Comparison of ENCODE assay signal across 12 mouse cellular contexts in genomic region chr11:103677042-103677441, GRCm38 (mm10). TPM values are rescaled to one million over a fixed set of nuclear protein-coding genes. Genes with fewer than 3 reads are reported as not detected.
A peak's percentile ranks its signal among the peaks of the same experiment; 100 is the strongest.
DNase-seq lines count a peak whose midpoint lies in the region; ATAC-seq and TF ChIP-seq lines count a peak whose summit lies in the region.
"Not testable (repeated sequence)": the region's sequence is repeated elsewhere in the genome, so short reads cannot be mapped to it uniquely, and the experiment has no call there.
"Had no signal": no experiment of that assay in that cellular context is flagged by ENCODE, and none has a peak within 500 bp of the region (broad histone marks: within the 10 kb centered on the region; RNA-seq: fewer than 3 reads in every experiment).

No protein-coding gene starts in this region.

- WGBS in kidney, adult 2 months = 22% methylated on average over 2 of the region's 2 CpGs
- WGBS in liver, embryonic 12.5 days (ENCODE audit: insufficient replicate concordance) = 46% methylated on average over 2 of the region's 2 CpGs

- H3K36me3 ChIP-seq in kidney, adult 2 months (ENCODE audit: control insufficient read depth, insufficient read depth, low read length) = not testable (repeated sequence)
- peaks cover 53% of the 10 kb centered on the region for H3K36me3 ChIP-seq in liver, embryonic 12.5 days

- intact Hi-C loops in gastrocnemius, postnatal 14 days (cut with DNase I; ENCODE audit: low total_unique reads) = not testable (repeated sequence)

- not testable (repeated sequence) for TF ChIP-seq POLR2A in kidney, adult 2 months (IDR thresholded peaks at IDR 0.05; ENCODE audit: low read depth, low read length)

- H3K4me1 ChIP-seq in kidney, adult 2 months (ENCODE audit: control insufficient read depth, insufficient read depth, low read length); liver, embryonic 12.5 days: not testable (repeated sequence)

- peak; percentile 63 for TF ChIP-seq CTCF in kidney, adult 2 months (conservative IDR thresholded peaks at IDR 0.05; ENCODE audit: insufficient read depth, insufficient read length, low read depth, low read length)

- H3K9me3 ChIP-seq in liver, embryonic 12.5 days (replicated peaks) = not testable (repeated sequence)

- H3K4me2 ChIP-seq in liver, embryonic 12.5 days = not testable (repeated sequence)

- not testable (repeated sequence) for H3K27ac ChIP-seq in kidney, adult 2 months (ENCODE audit: insufficient read depth, low read depth, low read length); liver, embryonic 12.5 days

- not testable (repeated sequence) for H3K9ac ChIP-seq in liver, embryonic 12.5 days

- not testable (repeated sequence) for H3K4me3 ChIP-seq in kidney, adult 2 months (ENCODE audit: insufficient read depth, low read depth, low read length); liver, embryonic 12.5 days

- DNase-seq in CD8-positive naive resting alpha-beta T cell, adult 2 months (ENCODE audit: low read depth in 2 of 2, low spot score in 2 of 2) = peak; percentile 11 to 39
- peak; percentile 77 for DNase-seq in adrenal gland, postnatal 10 days
- DNase-seq in cerebellum, postnatal 36 days = peak; percentile 43 to 52
- peak; percentile 38 for DNase-seq in gastrocnemius, postnatal 14 days
- peak; percentile 72 for DNase-seq in kidney, adult 2 months
- DNase-seq in testis, postnatal 10 days (ENCODE audit: low spot score) = peak; percentile 66

- not testable (repeated sequence) for H3K27me3 ChIP-seq in kidney, adult 2 months (replicated peaks; ENCODE audit: control insufficient read depth, insufficient read depth, low read length); liver, embryonic 12.5 days (replicated peaks)

- ATAC-seq in liver, embryonic 12.5 days = 0 out of 2 replicates have a peak, but pooled peaks have one; percentile 46
- ATAC-seq in monocyte, adult 5-6 weeks (replicated peaks; ENCODE audit: insufficient number of reproducible peaks, low FRiP score, low TSS enrichment, poor library complexity, severe bottlenecking) = peak; percentile 25; the same call in 1 of the 2 replicates

RNA-seq across cellular contexts. Expression of gene Gosr2, which starts 20.7 kb away (rescaled TPM):
- total RNA-seq in adrenal gland, postnatal 10 days (2021) = 10 to 100 TPM; 64.3 to 72.7 TPM
- 10 to 100 TPM; 40.0 to 43.5 TPM for total RNA-seq in gastrocnemius, postnatal 14 days (2021)
- polyA plus RNA-seq in kidney, adult 2 months (2012; rRNA removed) = 94.2 and 101 TPM in 2 replicates
- 54.4 and 55.2 TPM in 2 replicates for polyA plus RNA-seq in liver, embryonic 12.5 days (2016; fragmentation: Nextera tagmentation; extraction: Ambion mirVana)
- total RNA-seq in monocyte, adult 5-6 weeks (2017) = 52.9 to 61.4 TPM (median 56.2 TPM) in 3 replicates

RNA-seq across cellular contexts. Expression of gene Rprml, which starts 27.7 kb away (rescaled TPM):
- under 1 TPM in 1 of 2 experiments, not detected in 1; 0.45 TPM for total RNA-seq in adrenal gland, postnatal 10 days (2021)
- total RNA-seq in gastrocnemius, postnatal 14 days (2021) = not detected
- polyA plus RNA-seq in kidney, adult 2 months (2012; rRNA removed) = 0.12 TPM in 1 of 2 replicates, not detected in the other
- not detected in 2 replicates for polyA plus RNA-seq in liver, embryonic 12.5 days (2016; fragmentation: Nextera tagmentation; extraction: Ambion mirVana)
- total RNA-seq in monocyte, adult 5-6 weeks (2017) = not detected in 3 replicates
- polyA plus RNA-seq: activated CD4-positive, CD25-positive, alpha-beta regulatory T cell, adult 4 months; heart, embryonic 16.5 days had no signal

RNA-seq across cellular contexts. Expression of gene Lyzl6, which starts 38.4 kb away (rescaled TPM):
- not detected for total RNA-seq in adrenal gland, postnatal 10 days (2021)
- not detected for total RNA-seq in gastrocnemius, postnatal 14 days (2021)
- 0.14 TPM in 1 of 2 replicates, not detected in the other for polyA plus RNA-seq in kidney, adult 2 months (2012; rRNA removed)
- not detected in 2 replicates for polyA plus RNA-seq in liver, embryonic 12.5 days (2016; fragmentation: Nextera tagmentation; extraction: Ambion mirVana)
- not detected in 3 replicates for total RNA-seq in monocyte, adult 5-6 weeks (2017)
- total RNA-seq: layer of hippocampus, postnatal 25 days had no signal
- polyA plus RNA-seq: activated CD4-positive, CD25-positive, alpha-beta regulatory T cell, adult 4 months; forebrain, embryonic 13.5 days; heart, embryonic 16.5 days had no signal

RNA-seq across cellular contexts. Expression of gene Gm884, which starts 56.1 kb away (rescaled TPM):
- total RNA-seq in adrenal gland, postnatal 10 days (2021) = not detected
- not detected for total RNA-seq in gastrocnemius, postnatal 14 days (2021)
- not detected in 2 replicates for polyA plus RNA-seq in kidney, adult 2 months (2012; rRNA removed)
- not detected in 2 replicates for polyA plus RNA-seq in liver, embryonic 12.5 days (2016; fragmentation: Nextera tagmentation; extraction: Ambion mirVana)
- total RNA-seq in monocyte, adult 5-6 weeks (2017) = 0.29 TPM in 1 of 3 replicates, not detected in the others
- total RNA-seq: layer of hippocampus, postnatal 25 days had no signal
- polyA plus RNA-seq: activated CD4-positive, CD25-positive, alpha-beta regulatory T cell, adult 4 months; forebrain, embryonic 13.5 days; heart, embryonic 16.5 days had no signal

Comparison
In these comparisons a context has a peak if more than half of its experiments do, and no peak if none do; other contexts are left out.
1. DNase-seq: peak in every context shown above with its lines; median percentile 77 in adrenal gland, postnatal 10 days; 72 in kidney, adult 2 months; 66 in testis, postnatal 10 days; 48 in cerebellum, postnatal 36 days; 38 in gastrocnemius, postnatal 14 days; 25 in CD8-positive naive resting alpha-beta T cell, adult 2 months.